Mouse (Mus musculus): ENCODE measurements at regions not wholly inside any gene's neighbourhood (a gene's known extent, or its start where the extent isn't known, plus 50 kb on each side); places are given as distances from the start of the nearest gene placed in this dataset.

DNA sequence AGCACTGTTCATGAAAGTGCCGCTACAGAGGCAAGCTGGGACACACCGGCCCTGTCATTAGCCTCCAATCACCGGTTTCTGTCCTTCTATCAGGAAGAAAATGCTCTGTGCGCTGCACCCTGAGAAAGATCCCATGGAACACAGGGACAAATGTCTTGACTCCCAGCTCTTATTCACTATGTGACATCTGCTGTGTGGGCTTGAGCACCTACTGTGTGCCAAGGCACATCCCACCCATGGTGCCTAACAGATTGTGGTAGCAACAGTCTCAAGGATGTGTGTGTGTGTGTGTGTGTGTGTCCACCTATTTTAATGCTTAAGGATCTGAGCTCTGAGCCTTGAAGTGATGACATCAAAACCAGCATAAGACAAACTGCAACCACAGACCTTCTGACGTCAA is 113.4 kb upstream of the Tbx3 start:
- TF ChIP-seq CTCF (IDR thresholded peaks at IDR 0.05; ENCODE audit: insufficient read depth, low read depth, low read length) = no peak
- TF ChIP-seq POLR2A (IDR thresholded peaks at IDR 0.05; ENCODE audit: insufficient read depth, low read depth, low read length) = no peak
